Mouse (Mus musculus): Measurements from ENCODE around the gene 9430015G10Rik. TPM values are rescaled to one million over a fixed set of nuclear protein-coding genes. Genes with fewer than 3 reads are reported as not detected.
"Not testable (repeated sequence)": the region's sequence is repeated elsewhere in the genome, so short reads cannot be mapped to it uniquely, and the experiment has no call there.

The 9430015G10Rik gene
- total RNA-seq, 4 experiments from 2014 or later = 28.2 to 49.7 (median 35.9) TPM

DNA sequence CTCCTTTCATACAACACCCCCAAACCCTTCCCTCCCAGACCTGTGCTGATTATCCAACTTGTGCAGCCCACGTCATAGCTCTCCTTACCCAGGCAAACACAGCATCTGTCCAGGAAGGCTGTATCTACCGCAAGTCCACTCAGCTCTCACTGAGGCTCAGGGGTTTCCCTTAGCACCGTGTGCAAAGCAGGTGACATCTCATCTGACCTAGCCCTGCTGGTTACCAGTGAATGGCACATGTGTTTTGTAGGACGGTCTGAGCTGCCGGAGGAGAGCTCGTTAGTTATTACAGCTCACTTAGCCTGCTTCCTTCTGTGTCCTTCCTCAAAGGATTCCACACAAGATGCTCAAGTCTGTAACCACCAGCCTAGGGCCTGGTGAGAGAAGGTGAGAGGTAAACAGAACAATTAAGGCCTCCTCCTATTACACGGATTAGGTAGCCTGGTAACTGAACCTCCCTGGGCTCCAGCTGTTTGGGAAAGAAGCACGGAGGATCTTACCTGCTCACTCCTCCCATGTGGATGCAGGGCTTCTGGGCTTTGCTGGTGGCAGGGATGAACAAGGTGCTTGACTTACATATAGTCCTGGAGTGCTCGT lies 11.9 kb upstream of the 9430015G10Rik start:
- DNase-seq (ENCODE audit: low spot score in 2 of 2) = no peak

DNA sequence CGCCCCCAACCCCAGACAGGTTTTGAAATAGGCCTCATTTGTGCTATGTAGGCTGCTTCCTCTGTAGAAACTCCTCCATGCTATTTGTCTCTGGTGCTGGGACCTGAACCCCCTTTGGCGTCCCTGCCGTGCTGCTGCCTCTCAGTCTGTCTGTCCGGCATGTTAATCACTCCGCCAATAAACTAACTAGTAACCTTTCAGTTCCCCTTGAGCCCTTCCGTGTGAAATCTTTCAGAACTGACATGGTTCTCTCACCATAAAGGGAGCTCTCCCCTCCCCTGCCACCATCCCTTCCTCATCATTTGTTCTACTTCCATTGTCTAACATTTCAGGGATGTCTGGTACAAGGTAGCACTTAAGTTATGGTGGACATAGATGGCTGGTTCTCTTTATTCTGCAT lies 10.4 kb upstream of the 9430015G10Rik start:
- no peak for DNase-seq (ENCODE audit: low spot score in 2 of 2)

DNA sequence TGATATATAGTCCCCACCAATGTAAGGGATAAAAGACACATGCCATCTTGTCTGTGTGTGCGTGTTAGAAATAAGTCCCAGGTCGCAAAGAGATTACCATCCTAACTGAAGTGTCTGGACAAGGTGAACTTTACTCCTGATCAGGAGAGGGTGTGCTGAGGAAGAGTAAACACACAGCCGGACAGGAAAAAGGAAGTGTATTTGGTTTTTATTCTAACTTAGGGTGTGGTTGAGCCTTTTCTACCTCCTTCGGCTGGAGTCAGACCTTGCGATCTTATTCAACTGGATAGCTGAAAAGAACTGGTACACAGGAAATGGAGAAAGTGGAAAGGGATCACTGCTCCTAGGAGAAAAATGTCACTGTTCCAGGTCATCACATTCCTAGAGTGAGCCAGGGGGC lies 9.3 kb upstream of the 9430015G10Rik start:
- no peak for DNase-seq (ENCODE audit: low spot score in 2 of 2)

DNA sequence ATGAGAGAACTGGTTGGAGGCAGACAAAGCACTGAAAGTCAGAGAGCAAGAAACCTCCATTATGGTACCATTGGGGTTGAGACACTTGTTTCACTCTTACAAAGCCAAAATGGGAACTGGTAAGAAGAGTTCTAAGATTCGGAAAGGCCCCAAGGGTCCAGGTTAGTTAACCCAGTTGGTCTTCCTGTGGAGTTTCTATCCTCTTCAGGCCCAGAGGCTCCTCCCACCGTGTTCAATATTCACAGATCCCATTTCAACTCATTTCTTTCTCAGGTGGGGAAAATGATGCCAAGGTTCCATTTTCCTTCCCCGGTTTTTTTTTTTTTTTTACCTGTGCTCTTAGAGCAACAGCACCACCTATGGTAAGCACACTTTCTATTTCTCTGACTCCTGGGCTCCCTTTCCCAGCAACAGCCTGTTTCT lies 8.3 kb upstream of the 9430015G10Rik start:
- DNase-seq (ENCODE audit: low spot score in 2 of 2) = no peak

DNA sequence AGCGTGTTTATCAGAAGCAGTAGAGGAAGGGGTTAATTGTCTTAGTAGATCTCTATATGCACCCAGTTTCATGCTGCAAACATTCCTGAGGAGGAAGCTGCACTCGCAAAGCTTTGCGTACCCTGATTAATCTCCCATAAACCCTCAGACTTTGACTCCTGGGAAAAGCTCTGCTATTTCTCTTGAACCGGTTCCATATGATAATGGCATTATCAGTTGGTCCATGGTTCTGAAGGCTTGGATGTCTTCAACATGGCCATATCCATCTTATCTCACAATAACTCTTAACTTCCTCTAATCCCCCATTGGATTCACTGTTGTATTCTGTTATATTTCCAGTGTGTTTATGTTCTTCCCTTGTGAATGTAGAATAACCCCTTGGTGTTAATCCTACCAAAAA lies 6.4 kb upstream of the 9430015G10Rik start:
- DNase-seq (ENCODE audit: low spot score in 2 of 2) = no peak

DNA sequence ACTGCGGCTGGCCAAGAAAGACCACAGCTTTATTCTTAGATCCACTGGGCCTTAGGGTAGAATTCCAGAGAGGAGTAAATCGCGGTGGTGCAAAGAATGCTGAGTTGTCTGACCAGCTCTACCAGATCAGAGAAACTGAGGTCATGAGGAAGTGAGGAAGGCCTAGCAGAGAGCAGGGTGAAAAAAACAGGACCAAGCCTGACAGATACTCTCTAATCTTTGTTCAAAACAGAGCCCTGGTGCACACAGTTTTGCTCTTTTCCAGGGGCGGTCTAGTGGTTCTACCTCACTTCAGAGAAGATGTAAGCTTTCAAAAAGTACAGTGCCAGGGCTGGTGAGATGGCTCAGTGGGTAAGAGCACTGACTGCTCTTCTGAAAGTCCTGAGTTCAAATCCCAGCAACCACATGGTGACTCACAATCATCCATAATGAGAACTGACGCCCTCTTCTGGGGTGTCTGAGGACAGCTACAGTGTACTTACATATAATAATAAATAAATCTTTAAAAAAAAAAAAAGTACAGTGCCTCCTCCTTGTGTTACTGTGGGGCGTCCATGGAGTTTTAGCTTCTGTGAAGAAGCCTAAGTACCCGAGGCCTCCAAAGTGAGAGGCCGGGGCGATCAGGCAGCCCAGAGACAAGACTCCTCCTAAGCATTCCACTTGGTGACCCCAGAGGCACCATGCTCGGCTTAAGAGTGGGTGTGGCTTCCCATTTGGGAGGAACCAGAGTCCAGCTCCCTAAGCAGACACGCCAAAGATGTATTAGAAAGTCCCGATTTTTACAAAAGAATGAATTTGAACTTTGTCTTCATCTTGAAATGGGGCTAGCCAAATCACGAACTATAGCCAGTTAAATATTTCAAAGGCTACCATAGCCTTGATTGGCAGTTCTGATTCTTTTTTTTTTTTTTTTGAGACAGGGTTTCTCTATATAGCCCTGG lies 906 bp upstream of the 9430015G10Rik start:
- DNase-seq (ENCODE audit: low spot score in 2 of 2) = peak in 1 of 2 experiments; percentile 9

DNA sequence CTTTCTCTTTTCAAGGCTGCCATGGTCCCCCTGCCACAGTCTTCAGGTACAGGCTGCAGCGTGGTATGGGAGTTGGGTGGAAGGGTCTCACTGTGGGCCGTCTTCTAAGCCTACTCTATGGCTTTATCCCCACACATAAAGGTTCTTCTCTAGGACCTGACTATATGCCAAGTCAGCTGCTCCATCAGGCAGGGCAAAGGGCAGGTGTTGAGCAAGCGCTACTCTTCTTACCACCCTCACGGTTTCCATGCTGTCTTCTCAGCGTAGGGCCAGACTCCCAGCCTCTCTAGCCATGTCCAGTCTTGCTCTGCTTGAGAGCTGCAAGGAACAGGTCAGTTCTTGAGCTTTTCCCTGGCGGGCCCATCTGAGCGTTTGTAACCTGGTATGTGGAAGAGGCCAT lies 14.3 kb downstream of the 9430015G10Rik start:
- no peak for DNase-seq (ENCODE audit: low spot score in 2 of 2)

DNA sequence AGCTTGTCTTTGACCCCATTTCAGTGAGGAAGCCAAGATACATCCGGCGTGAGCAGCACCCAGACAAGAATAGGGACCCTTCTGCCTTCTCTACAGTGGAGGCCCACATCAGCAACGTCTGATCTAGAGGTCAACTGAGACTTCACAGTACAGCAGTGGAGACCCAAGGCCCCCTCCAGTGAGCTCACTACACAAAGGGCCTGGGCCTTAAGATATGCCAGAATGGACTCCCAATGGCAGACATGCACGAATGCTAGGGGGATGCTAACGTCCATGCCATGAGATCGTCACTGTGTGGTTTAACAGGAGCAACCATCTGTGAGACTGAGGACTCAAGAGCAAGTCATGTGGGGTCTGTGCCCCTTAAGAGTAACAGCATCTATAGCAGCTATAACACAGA lies 15.6 kb downstream of the 9430015G10Rik start:
- no peak for DNase-seq (ENCODE audit: low spot score in 2 of 2)

DNA sequence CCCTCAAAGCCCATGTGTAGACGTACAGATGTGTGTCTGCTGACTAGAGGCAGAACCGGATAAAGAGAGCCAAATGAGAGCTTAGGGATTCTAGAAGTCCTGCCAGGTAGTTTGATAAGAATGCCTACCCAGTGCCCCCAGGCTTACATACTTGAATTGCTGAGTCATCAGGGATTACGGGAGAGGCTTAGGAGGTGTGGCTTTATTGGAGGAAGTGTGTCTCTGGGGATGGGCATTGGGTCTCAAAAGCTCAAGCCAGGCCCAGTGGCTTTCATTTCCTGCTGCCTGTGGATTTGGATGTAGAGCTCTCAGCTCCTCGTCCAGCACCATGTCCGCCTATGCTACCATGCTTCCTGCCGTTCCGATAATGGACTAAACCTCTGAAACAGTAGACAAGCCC lies 17.1 kb downstream of the 9430015G10Rik start:
- DNase-seq (ENCODE audit: low spot score in 2 of 2) = no peak

DNA sequence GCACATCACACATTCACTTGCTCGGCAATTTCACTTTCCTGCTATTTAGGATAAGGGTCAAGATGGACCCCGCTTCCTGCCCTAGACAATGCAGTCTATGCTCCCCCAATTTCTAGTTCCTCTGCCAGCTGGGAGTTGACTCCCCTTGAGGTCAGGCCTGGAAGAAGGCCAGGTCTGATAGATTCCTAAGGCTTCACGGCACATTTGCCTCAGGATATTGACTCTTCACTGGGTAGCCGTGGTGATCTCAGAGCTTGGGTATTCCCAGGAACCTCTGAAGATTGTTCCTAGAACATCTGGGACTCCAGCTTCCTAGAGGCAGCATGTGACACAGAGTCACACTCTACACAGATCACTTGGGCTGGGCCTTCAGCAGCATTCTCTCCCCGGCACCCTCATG lies 19.0 kb downstream of the 9430015G10Rik start:
- DNase-seq (ENCODE audit: low spot score in 2 of 2) = no peak

DNA sequence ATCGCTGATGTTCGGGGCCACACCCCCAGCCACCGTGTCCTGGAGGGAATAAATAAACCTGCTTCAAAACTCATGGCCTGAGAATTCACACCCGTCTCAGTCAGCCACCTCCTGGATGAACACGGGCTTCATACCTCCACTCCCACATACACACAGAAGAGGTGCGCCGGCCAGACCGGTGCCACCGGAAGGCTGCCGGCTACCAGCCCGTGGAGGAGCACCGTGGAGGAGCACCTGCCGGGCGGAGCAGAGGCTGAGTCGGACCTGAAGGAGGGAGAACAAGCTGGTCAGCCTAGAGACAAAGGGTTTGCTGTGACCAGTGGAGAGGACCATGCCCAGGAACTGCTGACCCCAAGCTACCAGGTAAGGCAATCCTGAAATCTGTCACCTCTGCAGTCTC lies 20.7 kb downstream of the 9430015G10Rik start, which contains the start of gene Rnf223:
Gene Rnf223, plus strand, starts transcription at position 78 of the 400 bp plus-strand sequence.
- no peak for DNase-seq (ENCODE audit: low spot score in 2 of 2)

DNA sequence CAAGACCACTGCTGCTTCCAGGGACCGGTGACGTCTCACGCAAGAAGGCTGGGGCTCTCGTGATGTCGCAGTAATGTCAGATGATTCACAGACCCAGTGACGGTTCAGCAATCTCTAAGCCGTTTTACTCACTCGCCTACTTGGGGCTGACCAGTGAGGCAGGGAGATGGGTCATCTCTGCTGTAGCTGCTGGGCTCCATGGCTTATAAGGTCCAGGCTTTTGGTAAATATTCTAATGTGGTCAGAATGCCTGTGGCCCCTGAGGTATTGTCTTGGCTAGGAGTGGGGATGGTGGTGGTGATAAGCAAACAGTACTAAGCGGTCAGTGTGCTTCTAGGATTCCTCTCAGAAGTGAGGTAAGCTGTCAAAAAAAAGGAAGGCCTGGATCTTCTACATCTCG lies 21.2 kb downstream of the 9430015G10Rik start:
- DNase-seq (ENCODE audit: low spot score in 2 of 2) = no peak

DNA sequence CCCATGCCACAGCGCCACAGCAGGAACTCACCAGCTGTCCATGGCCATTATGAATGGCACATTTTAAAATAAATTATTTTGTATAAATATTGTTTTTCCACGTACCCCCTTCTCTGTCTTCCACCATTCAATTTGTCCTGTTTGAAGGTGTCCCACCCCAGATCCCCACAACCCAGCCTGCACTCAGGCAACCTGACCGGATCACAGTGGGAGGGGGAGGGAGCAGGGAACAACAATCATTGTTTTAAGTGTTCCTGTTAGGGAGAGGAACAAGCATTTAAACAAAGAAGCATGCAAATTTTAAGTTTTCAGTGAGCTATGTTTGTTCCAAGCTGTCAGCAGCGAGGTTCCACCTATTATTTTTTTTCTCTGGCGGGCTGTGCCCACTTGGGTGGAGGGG lies 23.6 kb downstream of the 9430015G10Rik start:
- DNase-seq (ENCODE audit: low spot score in 2 of 2) = no peak

DNA sequence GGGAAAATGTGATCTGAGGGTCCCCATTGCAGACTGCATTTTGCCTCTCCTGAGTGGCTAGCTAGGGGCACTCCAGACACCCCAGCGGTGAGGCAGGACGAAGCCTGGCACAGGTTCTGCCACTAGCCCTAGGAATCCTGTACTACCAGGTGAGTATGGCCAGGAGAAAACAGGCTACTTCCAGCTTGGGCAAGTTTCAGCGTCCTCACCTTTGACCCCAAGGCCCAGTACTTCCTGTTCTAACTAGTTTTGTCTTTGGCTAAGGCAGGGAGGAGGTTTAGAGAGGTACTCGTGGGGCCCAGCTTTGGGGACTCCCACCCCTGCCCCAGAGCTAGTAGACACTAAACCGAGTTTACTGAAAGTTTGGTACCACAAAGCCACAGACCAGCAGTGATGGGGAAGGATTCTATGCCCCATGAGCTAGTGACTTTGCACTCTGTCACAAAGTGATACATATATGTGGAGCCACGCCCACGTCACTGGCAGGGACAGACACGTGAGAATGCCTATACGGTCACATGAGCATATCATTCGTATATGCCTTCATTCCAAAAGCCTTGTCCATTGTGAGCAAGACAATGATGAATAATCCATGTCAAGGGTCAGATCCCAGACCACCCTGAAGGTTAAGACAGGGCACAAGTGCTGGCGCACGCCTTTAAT lies 24.3 kb downstream of the 9430015G10Rik start:
- DNase-seq (ENCODE audit: low spot score in 2 of 2) = no peak

DNA sequence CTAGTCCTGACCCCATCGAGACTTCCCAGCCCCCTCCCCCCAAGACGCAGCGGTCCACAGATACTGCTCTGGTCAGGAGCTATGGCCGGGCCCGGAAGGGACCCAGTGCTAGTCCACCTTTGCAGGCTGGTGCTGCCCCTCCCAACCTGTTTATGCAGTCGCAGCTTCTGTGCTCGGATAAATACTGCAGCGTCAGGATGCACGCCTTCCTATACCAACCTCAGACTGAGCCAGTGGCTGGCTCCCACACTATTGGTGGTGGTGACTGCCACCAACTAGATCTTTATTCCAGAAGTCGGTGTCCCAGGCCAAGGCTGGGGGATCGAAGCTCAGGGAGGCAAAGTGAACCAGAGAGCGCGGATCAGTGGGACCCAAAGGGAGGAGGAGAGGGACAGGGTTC lies 25.3 kb downstream of the 9430015G10Rik start:
- DNase-seq (ENCODE audit: low spot score in 2 of 2) = no peak

DNA sequence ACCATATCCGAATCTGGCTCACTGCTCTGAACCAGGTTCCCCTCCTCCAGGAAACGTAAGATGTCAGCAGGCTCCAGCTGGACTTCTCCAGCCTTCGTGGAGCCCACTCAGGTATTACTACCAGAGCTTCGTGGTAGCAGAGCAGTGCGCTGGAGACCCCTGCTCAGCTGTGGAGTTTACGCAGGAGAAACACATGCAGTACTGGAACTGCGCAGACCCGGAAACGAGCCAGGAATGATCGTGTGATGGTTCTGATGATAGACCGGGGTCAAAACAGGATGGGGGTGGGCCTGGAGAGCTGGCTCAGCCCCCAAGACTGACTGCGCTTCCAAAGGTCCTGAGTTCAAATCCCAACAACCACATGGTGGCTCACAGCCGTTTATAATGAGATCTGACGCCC lies 26.0 kb downstream of the 9430015G10Rik start:
- no peak for DNase-seq (ENCODE audit: low spot score in 2 of 2)

DNA sequence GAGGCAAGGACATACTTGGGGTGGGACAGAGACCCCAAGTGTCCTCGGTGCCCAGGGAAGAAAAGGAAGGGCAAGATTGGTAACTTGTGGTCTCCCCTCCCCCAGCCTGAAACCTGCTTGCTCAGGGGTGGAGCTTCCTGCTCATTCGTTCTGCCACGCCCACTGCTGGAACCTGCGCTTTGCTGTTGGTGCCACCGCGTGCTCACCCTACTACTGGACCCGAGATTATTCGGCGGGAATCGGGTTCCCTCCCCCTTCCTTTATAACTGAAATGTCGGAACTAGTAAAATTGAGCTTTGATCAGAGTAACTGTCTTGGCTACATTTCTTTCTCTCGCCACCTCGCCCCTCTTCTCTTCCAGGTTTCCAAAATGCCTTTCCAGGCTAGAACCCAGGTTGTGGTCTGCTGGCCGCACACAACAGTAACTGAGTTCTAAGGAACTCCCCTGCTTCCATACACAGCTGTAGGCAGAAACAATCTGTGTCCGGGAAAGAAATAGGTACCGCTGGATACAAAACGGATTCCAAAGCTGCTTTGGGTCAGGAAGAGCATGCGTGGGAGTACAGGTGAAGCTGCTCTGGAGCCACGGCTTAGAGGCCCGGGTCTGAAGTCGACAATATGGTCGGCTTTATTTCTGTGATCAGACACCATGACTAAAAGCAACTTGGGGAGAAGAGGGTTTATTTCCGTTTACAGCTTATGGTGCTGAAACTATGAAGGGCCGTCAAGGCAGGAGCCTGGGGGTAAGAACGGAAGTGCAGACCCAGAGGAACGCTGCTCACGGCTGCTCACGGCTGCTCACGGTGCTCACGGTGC lies 26.7 kb downstream of the 9430015G10Rik start:
- no peak for DNase-seq (ENCODE audit: low spot score in 2 of 2)

DNA sequence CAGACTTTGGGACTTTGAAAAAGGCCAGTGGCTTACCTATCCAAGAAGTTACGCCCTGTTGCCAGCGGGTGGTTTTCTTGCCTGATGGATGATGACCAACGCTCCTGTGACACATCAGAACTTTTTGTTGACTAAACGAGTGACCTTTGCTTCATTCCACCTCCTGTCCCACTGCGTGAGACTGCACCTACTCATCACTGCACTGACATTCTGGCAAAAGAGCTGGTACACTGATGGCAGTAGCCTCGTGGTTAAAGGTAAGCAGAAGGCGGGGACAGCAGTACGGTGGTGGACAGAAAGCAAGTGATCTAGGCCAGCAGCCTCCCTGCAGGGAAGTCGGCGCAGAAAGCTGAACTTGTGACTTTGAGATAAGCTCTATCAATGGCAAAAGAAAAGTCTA lies 41.1 kb downstream of the 9430015G10Rik start:
- not testable (repeated sequence) for DNase-seq (ENCODE audit: low spot score in 2 of 2)

DNA sequence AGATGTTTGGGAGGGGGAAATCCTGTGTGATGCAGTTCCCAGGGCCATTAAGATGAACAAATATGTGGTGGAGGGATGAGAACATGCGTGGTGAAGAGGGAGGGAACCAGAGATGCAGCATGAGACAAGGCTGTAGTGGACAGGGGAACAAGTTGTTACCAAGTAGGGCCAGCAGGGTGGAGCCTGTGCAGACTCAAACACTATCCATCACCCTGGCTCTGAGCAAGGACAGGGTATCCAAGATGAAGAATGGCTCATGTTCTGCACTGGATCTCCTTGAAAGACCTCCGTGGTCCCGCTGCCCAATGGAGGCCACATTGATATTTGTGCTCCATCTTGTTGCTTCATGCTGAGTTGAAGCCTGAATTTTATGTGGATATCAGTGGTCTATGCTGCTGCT lies 45.0 kb downstream of the 9430015G10Rik start:
- DNase-seq (ENCODE audit: low spot score in 2 of 2) = no peak

DNA sequence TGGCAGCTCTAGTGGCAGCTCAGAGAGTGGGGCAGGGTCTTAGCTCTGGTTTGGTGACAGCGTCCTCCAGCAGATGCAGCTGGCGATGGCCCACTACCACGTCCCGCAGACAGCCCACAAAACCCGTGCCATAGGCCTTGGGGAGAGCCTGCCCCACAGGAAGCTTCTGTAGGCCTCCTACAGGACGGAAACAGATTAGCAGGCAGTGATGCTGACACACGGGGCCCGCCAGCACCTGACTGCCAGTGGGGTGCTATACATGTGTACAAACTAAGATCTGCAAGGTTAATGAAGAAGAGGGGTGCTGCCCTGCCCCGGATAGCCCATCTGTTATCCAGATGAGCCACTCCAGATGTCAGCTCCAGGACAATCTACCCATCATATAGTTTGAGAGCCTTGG lies 56.7 kb downstream of the 9430015G10Rik start:
- DNase-seq (ENCODE audit: low spot score in 2 of 2) = no peak

DNA sequence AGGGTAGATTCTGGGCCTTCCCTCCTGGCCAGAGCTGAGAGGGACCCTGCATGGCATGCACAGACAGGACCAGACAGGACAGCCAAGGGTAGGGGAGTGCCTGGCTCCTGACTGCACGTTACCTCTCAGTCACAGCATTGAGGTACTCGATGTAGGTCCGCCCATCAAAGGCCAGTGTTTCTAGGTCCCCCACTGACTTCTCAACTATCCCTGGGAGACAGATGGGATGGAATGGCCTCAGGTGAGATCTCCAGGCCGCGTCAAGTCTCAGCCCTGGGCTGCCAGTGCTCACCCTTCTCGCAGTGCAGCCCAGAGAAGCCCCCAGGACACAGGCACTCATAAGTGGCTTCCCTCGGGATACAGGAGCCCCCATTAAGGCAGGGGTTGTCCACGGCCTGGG lies 58.8 kb downstream of the 9430015G10Rik start:
- DNase-seq (ENCODE audit: low spot score in 2 of 2) = no peak

All from layer of hippocampus, adult 8-10 months (tissue).